In genomic region chr10:25111636-25112422, GRCm38 (mm10) we compare ENCODE assay signal across 7 mouse cellular contexts.
A peak's percentile ranks its signal among the peaks of the same experiment; 100 is the strongest.
DNase-seq lines count a peak whose midpoint lies in the region; ATAC-seq and TF ChIP-seq lines count a peak whose summit lies in the region.

No protein-coding gene starts in this region.

- peaks cover 21% of the 10 kb centered on the region for H3K4me1 ChIP-seq in hindbrain, embryonic 13.5 days (replicated peaks)
- peaks cover 5% of the 10 kb centered on the region; the same call in 1 of the 2 replicates for H3K4me1 ChIP-seq in midbrain, postnatal 0 days (ENCODE audit: insufficient read depth, low read length)
- H3K4me1 ChIP-seq in liver, embryonic 12.5 days: no peaks in the 10 kb centered on the region

- H3K9me3 ChIP-seq in hindbrain, embryonic 13.5 days: no peaks in the 10 kb centered on the region
- H3K9me3 ChIP-seq in midbrain, postnatal 0 days (ENCODE audit: low read length): no peaks in the 10 kb centered on the region
- H3K9me3 ChIP-seq in liver, embryonic 12.5 days (replicated peaks): no peaks in the 10 kb centered on the region

- H3K36me3 ChIP-seq in hindbrain, embryonic 13.5 days: no peaks in the 10 kb centered on the region
- no peaks in the 10 kb centered on the region for H3K36me3 ChIP-seq in midbrain, postnatal 0 days (ENCODE audit: insufficient read depth, low read length)
- H3K36me3 ChIP-seq in liver, embryonic 12.5 days: no peaks in the 10 kb centered on the region

- no peak overlapping the region for H3K4me3 ChIP-seq in hindbrain, embryonic 13.5 days
- H3K4me3 ChIP-seq in midbrain, postnatal 0 days (ENCODE audit: low read depth, low read length): no peak overlapping the region
- no peak overlapping the region for H3K4me3 ChIP-seq in liver, embryonic 12.5 days

- 4% methylated on average over 11 of the region's 11 CpGs for WGBS in hindbrain, embryonic 13.5 days
- WGBS in midbrain, postnatal 0 days: 8% methylated on average over 11 of the region's 11 CpGs
- WGBS in liver, embryonic 12.5 days (ENCODE audit: insufficient replicate concordance): 31% methylated on average over 11 of the region's 11 CpGs

- H3K27ac ChIP-seq in hindbrain, embryonic 13.5 days: peak overlapping the region; percentile 91
- peak overlapping the region; percentile 63 for H3K27ac ChIP-seq in midbrain, postnatal 0 days (ENCODE audit: low read depth, low read length)
- no peak overlapping the region for H3K27ac ChIP-seq in liver, embryonic 12.5 days

- peak; percentile 97 for DNase-seq in brain, adult 2 months (ENCODE audit: low read depth, low spot score)
- DNase-seq in cerebellum, adult 9-11 months: peak; percentile 94
- peak; percentile 83 for DNase-seq in midbrain, postnatal 0 days (ENCODE audit: low spot score)
- no peak for DNase-seq in kidney, postnatal 10 days
- no peak for DNase-seq in spleen, postnatal 10 days (ENCODE audit: low spot score in 2 of 2)

- H3K27me3 ChIP-seq in hindbrain, embryonic 13.5 days: no peaks in the 10 kb centered on the region
- H3K27me3 ChIP-seq in midbrain, postnatal 0 days (ENCODE audit: insufficient read depth, low read length): no peaks in the 10 kb centered on the region
- no peaks in the 10 kb centered on the region for H3K27me3 ChIP-seq in liver, embryonic 12.5 days (replicated peaks)

- no peak overlapping the region; the same call in 1 of the 2 replicates for H3K4me2 ChIP-seq in hindbrain, embryonic 13.5 days
- no peak overlapping the region for H3K4me2 ChIP-seq in midbrain, postnatal 0 days (ENCODE audit: low read depth, low read length, poor library complexity, severe bottlenecking)
- no peak overlapping the region for H3K4me2 ChIP-seq in liver, embryonic 12.5 days

- no peak overlapping the region for H3K9ac ChIP-seq in hindbrain, embryonic 13.5 days
- no peak overlapping the region for H3K9ac ChIP-seq in midbrain, postnatal 0 days (replicated peaks; ENCODE audit: low read length, poor library complexity, severe bottlenecking)
- no peak overlapping the region for H3K9ac ChIP-seq in liver, embryonic 12.5 days

- peak; percentile 81 for ATAC-seq in hindbrain, embryonic 13.5 days (ENCODE audit: low FRiP score)
- ATAC-seq in midbrain, postnatal 0 days (ENCODE audit: low FRiP score): peak; percentile 75
- no peak for ATAC-seq in liver, embryonic 12.5 days

- no peak for TF ChIP-seq CTCF in midbrain, postnatal 0 days (IDR thresholded peaks at IDR 0.05)

Comparison
In these comparisons a context has a peak if more than half of its experiments do, and no peak if none do; other contexts are left out.
1. DNase-seq: peak in brain, adult 2 months (single experiment), cerebellum, adult 9-11 months (single experiment) and midbrain, postnatal 0 days (single experiment); none in kidney, postnatal 10 days (single experiment) and spleen, postnatal 10 days (0 of 2).